Comparison of ENCODE assay signal across 10 mouse cellular contexts in genomic region chr15:78434896-78435520, GRCm38 (mm10). TPM values are rescaled to one million over a fixed set of nuclear protein-coding genes. Genes with fewer than 3 reads are reported as not detected.
A peak's percentile ranks its signal among the peaks of the same experiment; 100 is the strongest.
DNase-seq lines count a peak whose midpoint lies in the region; ATAC-seq and TF ChIP-seq lines count a peak whose summit lies in the region.
"Had no signal": no experiment of that assay in that cellular context is flagged by ENCODE, and none has a peak within 500 bp of the region (broad histone marks: within the 10 kb centered on the region; RNA-seq: fewer than 3 reads in every experiment).

No protein-coding gene starts in this region.

- H3K36me3 ChIP-seq in forebrain, embryonic 10.5 days (replicated peaks): peaks cover 62% of the 10 kb centered on the region
- peaks cover 48% of the 10 kb centered on the region for H3K36me3 ChIP-seq in forebrain, embryonic 12.5 days (replicated peaks)
- H3K36me3 ChIP-seq in liver, postnatal 0 days (replicated peaks; ENCODE audit: insufficient read depth, low read length): 0 out of 2 replicates have a peak, but pooled peaks cover 2% of the 10 kb centered on the region
- peaks cover 9% of the 10 kb centered on the region; the same call in 1 of the 2 replicates for H3K36me3 ChIP-seq in liver, embryonic 12.5 days
- peaks cover 54% of the 10 kb centered on the region for H3K36me3 ChIP-seq in limb, embryonic 10.5 days
- H3K36me3 ChIP-seq: liver, embryonic 15.5 days had no signal

- H3K9me3 ChIP-seq in forebrain, embryonic 10.5 days: no peaks in the 10 kb centered on the region
- H3K9me3 ChIP-seq in forebrain, embryonic 12.5 days: no peaks in the 10 kb centered on the region
- H3K9me3 ChIP-seq in liver, postnatal 0 days (ENCODE audit: low read length): no peaks in the 10 kb centered on the region
- H3K9me3 ChIP-seq in liver, embryonic 12.5 days (replicated peaks): no peaks in the 10 kb centered on the region
- no peaks in the 10 kb centered on the region for H3K9me3 ChIP-seq in limb, embryonic 10.5 days (replicated peaks)
- H3K9me3 ChIP-seq: liver, embryonic 15.5 days had no signal

- 29% methylated on average over 6 of the region's 6 CpGs for WGBS in forebrain, embryonic 10.5 days
- WGBS in forebrain, embryonic 12.5 days: 28% methylated on average over 6 of the region's 6 CpGs
- 36% methylated on average over 6 of the region's 6 CpGs for WGBS in liver, postnatal 0 days (ENCODE audit: insufficient replicate concordance)
- 34% methylated on average over 6 of the region's 6 CpGs for WGBS in liver, embryonic 12.5 days (ENCODE audit: insufficient replicate concordance)
- 31% methylated on average over 6 of the region's 6 CpGs for WGBS in limb, embryonic 10.5 days

- no peak overlapping the region for H3K4me3 ChIP-seq in forebrain, embryonic 10.5 days
- no peak overlapping the region for H3K4me3 ChIP-seq in forebrain, embryonic 12.5 days (replicated peaks)
- no peak overlapping the region for H3K4me3 ChIP-seq in liver, postnatal 0 days (ENCODE audit: low read depth, low read length)
- H3K4me3 ChIP-seq in liver, embryonic 12.5 days: no peak overlapping the region
- H3K4me3 ChIP-seq in limb, embryonic 10.5 days: no peak overlapping the region
- H3K4me3 ChIP-seq: liver, embryonic 15.5 days had no signal

- no peak overlapping the region for H3K4me2 ChIP-seq in forebrain, embryonic 12.5 days
- no peak overlapping the region for H3K4me2 ChIP-seq in liver, postnatal 0 days (ENCODE audit: low read depth, low read length)
- H3K4me2 ChIP-seq in liver, embryonic 12.5 days: no peak overlapping the region
- H3K4me2 ChIP-seq: liver, embryonic 15.5 days had no signal

- peaks cover 41% of the 10 kb centered on the region for H3K27me3 ChIP-seq in forebrain, embryonic 10.5 days (ENCODE audit: poor library complexity, severe bottlenecking)
- H3K27me3 ChIP-seq in forebrain, embryonic 12.5 days: peaks cover 15% of the 10 kb centered on the region
- H3K27me3 ChIP-seq in liver, postnatal 0 days (ENCODE audit: insufficient read depth, low read length): peaks cover 3% of the 10 kb centered on the region; the same call in 1 of the 2 replicates
- peaks cover 69% of the 10 kb centered on the region for H3K27me3 ChIP-seq in liver, embryonic 12.5 days (replicated peaks)
- peaks cover 37% of the 10 kb centered on the region for H3K27me3 ChIP-seq in limb, embryonic 10.5 days (ENCODE audit: low read depth, poor library complexity, severe bottlenecking)
- H3K27me3 ChIP-seq: Patski had no signal

- H3K27ac ChIP-seq in forebrain, embryonic 10.5 days: peak overlapping the region; percentile 83
- no peak overlapping the region for H3K27ac ChIP-seq in forebrain, embryonic 12.5 days
- H3K27ac ChIP-seq in liver, postnatal 0 days (ENCODE audit: low read depth): no peak overlapping the region
- H3K27ac ChIP-seq in liver, embryonic 12.5 days: no peak overlapping the region
- no peak overlapping the region for H3K27ac ChIP-seq in limb, embryonic 10.5 days
- H3K27ac ChIP-seq: liver, embryonic 15.5 days had no signal

- no peak for TF ChIP-seq EP300 in liver, postnatal 0 days (IDR thresholded peaks at IDR 0.05; ENCODE audit: low read depth)

- peaks cover 85% of the 10 kb centered on the region for H3K4me1 ChIP-seq in forebrain, embryonic 10.5 days
- H3K4me1 ChIP-seq in forebrain, embryonic 12.5 days: peaks cover 55% of the 10 kb centered on the region
- H3K4me1 ChIP-seq in liver, postnatal 0 days (ENCODE audit: insufficient read depth): peaks cover 19% of the 10 kb centered on the region
- H3K4me1 ChIP-seq in liver, embryonic 12.5 days: peaks cover 23% of the 10 kb centered on the region
- peaks cover 56% of the 10 kb centered on the region for H3K4me1 ChIP-seq in limb, embryonic 10.5 days

- peak; percentile 74 for TF ChIP-seq CTCF in liver, postnatal 0 days (IDR thresholded peaks at IDR 0.05; ENCODE audit: low read depth)

- no peak overlapping the region for H3K9ac ChIP-seq in forebrain, embryonic 12.5 days
- no peak overlapping the region for H3K9ac ChIP-seq in liver, postnatal 0 days (replicated peaks)
- no peak overlapping the region for H3K9ac ChIP-seq in liver, embryonic 12.5 days
- H3K9ac ChIP-seq: liver, embryonic 15.5 days had no signal

- ATAC-seq in forebrain, embryonic 12.5 days (ENCODE audit: low FRiP score): no peak
- no peak for ATAC-seq in liver, postnatal 0 days
- no peak for ATAC-seq in liver, embryonic 12.5 days
- ATAC-seq: Patski had no signal

- peak; percentile 59 for DNase-seq in forebrain, embryonic 10.5 days (ENCODE audit: extremely low spot score, low spot score)
- no peak for DNase-seq in liver, postnatal 0 days
- DNase-seq in cerebellum, postnatal 25 days: peak; percentile 51 to 60
- peak; percentile 53 for DNase-seq in limb, embryonic 10.5 days (ENCODE audit: low spot score)
- peak; percentile 44 to 67 for DNase-seq in thymus, postnatal 10 days (ENCODE audit: low spot score in 2 of 2)
- no peak for DNase-seq in spleen, adult 18-20 months

RNA-seq across cellular contexts. Expression of gene Kctd17, which starts 6.6 kb away (rescaled TPM):
- polyA plus RNA-seq in forebrain, embryonic 10.5 days (2016; fragmentation: Nextera tagmentation; extraction: Ambion mirVana): 56.8 and 57.1 TPM in 2 replicates
- polyA plus RNA-seq in forebrain, embryonic 12.5 days (2016; fragmentation: Nextera tagmentation; extraction: Ambion mirVana): 67.3 and 79.6 TPM in 2 replicates
- polyA plus RNA-seq in liver, postnatal 0 days (2015; fragmentation: Nextera tagmentation; extraction: Ambion mirVana): 6.0 and 6.1 TPM in 2 replicates
- 7.6 and 8.8 TPM in 2 replicates for polyA plus RNA-seq in liver, embryonic 12.5 days (2016; fragmentation: Nextera tagmentation; extraction: Ambion mirVana)
- 42.8 and 49.9 TPM in 2 replicates for polyA plus RNA-seq in limb, embryonic 10.5 days (2016; fragmentation: Nextera tagmentation; extraction: Ambion mirVana)

RNA-seq across cellular contexts. Expression of gene Mpst, which starts 28.8 kb away (rescaled TPM):
- polyA plus RNA-seq in forebrain, embryonic 10.5 days (2016; fragmentation: Nextera tagmentation; extraction: Ambion mirVana): 0.90 and 2.0 TPM in 2 replicates
- 1.7 and 2.8 TPM in 2 replicates for polyA plus RNA-seq in forebrain, embryonic 12.5 days (2016; fragmentation: Nextera tagmentation; extraction: Ambion mirVana)
- 4.3 and 7.0 TPM in 2 replicates for polyA plus RNA-seq in liver, postnatal 0 days (2015; fragmentation: Nextera tagmentation; extraction: Ambion mirVana)
- 3.5 and 4.8 TPM in 2 replicates for polyA plus RNA-seq in liver, embryonic 12.5 days (2016; fragmentation: Nextera tagmentation; extraction: Ambion mirVana)
- 1.1 and 2.1 TPM in 2 replicates for polyA plus RNA-seq in limb, embryonic 10.5 days (2016; fragmentation: Nextera tagmentation; extraction: Ambion mirVana)

RNA-seq across cellular contexts. Expression of gene Tst, which starts 29.3 kb away (rescaled TPM):
- 11.8 and 11.9 TPM in 2 replicates for polyA plus RNA-seq in forebrain, embryonic 10.5 days (2016; fragmentation: Nextera tagmentation; extraction: Ambion mirVana)
- 10.1 and 10.3 TPM in 2 replicates for polyA plus RNA-seq in forebrain, embryonic 12.5 days (2016; fragmentation: Nextera tagmentation; extraction: Ambion mirVana)
- 361 and 363 TPM in 2 replicates for polyA plus RNA-seq in liver, postnatal 0 days (2015; fragmentation: Nextera tagmentation; extraction: Ambion mirVana)
- polyA plus RNA-seq in liver, embryonic 12.5 days (2016; fragmentation: Nextera tagmentation; extraction: Ambion mirVana): 84.9 and 92.8 TPM in 2 replicates
- polyA plus RNA-seq in limb, embryonic 10.5 days (2016; fragmentation: Nextera tagmentation; extraction: Ambion mirVana): 8.1 and 8.5 TPM in 2 replicates

RNA-seq across cellular contexts. Expression of gene Tmprss6, which starts 33.4 kb away (rescaled TPM):
- polyA plus RNA-seq in forebrain, embryonic 10.5 days (2016; fragmentation: Nextera tagmentation; extraction: Ambion mirVana): 0.30 and 0.39 TPM in 2 replicates
- 0.43 and 1.3 TPM in 2 replicates for polyA plus RNA-seq in forebrain, embryonic 12.5 days (2016; fragmentation: Nextera tagmentation; extraction: Ambion mirVana)
- 73.4 and 80.3 TPM in 2 replicates for polyA plus RNA-seq in liver, postnatal 0 days (2015; fragmentation: Nextera tagmentation; extraction: Ambion mirVana)
- 5.9 and 6.7 TPM in 2 replicates for polyA plus RNA-seq in liver, embryonic 12.5 days (2016; fragmentation: Nextera tagmentation; extraction: Ambion mirVana)
- 0.06 TPM in 1 of 2 replicates, not detected in the other for polyA plus RNA-seq in limb, embryonic 10.5 days (2016; fragmentation: Nextera tagmentation; extraction: Ambion mirVana)

RNA-seq across cellular contexts. Expression of gene Tex33, which starts 39.3 kb away (rescaled TPM):
- not detected in 2 replicates for polyA plus RNA-seq in forebrain, embryonic 10.5 days (2016; fragmentation: Nextera tagmentation; extraction: Ambion mirVana)
- not detected in 2 replicates for polyA plus RNA-seq in forebrain, embryonic 12.5 days (2016; fragmentation: Nextera tagmentation; extraction: Ambion mirVana)
- polyA plus RNA-seq in liver, postnatal 0 days (2015; fragmentation: Nextera tagmentation; extraction: Ambion mirVana): not detected in 2 replicates
- not detected in 2 replicates for polyA plus RNA-seq in liver, embryonic 12.5 days (2016; fragmentation: Nextera tagmentation; extraction: Ambion mirVana)
- not detected in 2 replicates for polyA plus RNA-seq in limb, embryonic 10.5 days (2016; fragmentation: Nextera tagmentation; extraction: Ambion mirVana)
- polyA plus RNA-seq: liver, embryonic 15.5 days; Patski had no signal

Comparison
In these comparisons a context has a peak if more than half of its experiments do, and no peak if none do; other contexts are left out.
1. DNase-seq: peak in forebrain, embryonic 10.5 days (single experiment), cerebellum, postnatal 25 days (2 of 2), limb, embryonic 10.5 days (single experiment) and thymus, postnatal 10 days (2 of 2); none in liver, postnatal 0 days (single experiment) and spleen, adult 18-20 months (0 of 2).